Mouse (Mus musculus) hindlimb bud, embryonic 11.5 days (tissue): Measurements from ENCODE around the gene Nr1h3.
"Not testable (repeated sequence)": the region's sequence is repeated elsewhere in the genome, so short reads cannot be mapped to it uniquely, and the experiment has no call there.

Experiments
- DNase-seq: peaks from one replicate; pipeline ENCODE4 v3.0.0-alpha.2; 2012; ENCODE audit warnings: low read depth, low spot score; ENCODE audit errors: extremely low spot score

Gene Nr1h3

GRCm38 (mm10) chr2:91202222-91202971 is at the start of gene Nr1h3, which contains the start of gene Acp2:
Gene Nr1h3 (minus strand): TSS chr2:91202834.
Gene Acp2 (plus strand): TSS chr2:91202885.
- peak; percentile 93 for DNase-seq

- no peak for DNase-seq
Measured at GRCm38 (mm10) chr2:91252001-91252400, 49.4 kb upstream of the Nr1h3 start.

GRCm38 (mm10) chr2:91248366-91248765 is 45.7 kb upstream of the Nr1h3 start:
- DNase-seq = no peak

- no peak for DNase-seq
Measured at GRCm38 (mm10) chr2:91244557-91245228, 42.1 kb upstream of the Nr1h3 start.

GRCm38 (mm10) chr2:91243416-91243815 is 40.8 kb upstream of the Nr1h3 start:
- DNase-seq = no peak

- no peak for DNase-seq
Measured at GRCm38 (mm10) chr2:91242547-91242946, 39.9 kb upstream of the Nr1h3 start.

- DNase-seq = not testable (repeated sequence)
Measured at GRCm38 (mm10) chr2:91237511-91238080, 35.0 kb upstream of the Nr1h3 start.

- DNase-seq = peak; percentile 62
Measured at GRCm38 (mm10) chr2:91236601-91237510, 34.2 kb upstream of the Nr1h3 start, which contains the start of gene Ddb2. Gene Ddb2 (minus strand): TSS chr2:91236982.

- DNase-seq = no peak
Measured at GRCm38 (mm10) chr2:91229735-91230134, 27.1 kb upstream of the Nr1h3 start.

- no peak for DNase-seq
Measured at GRCm38 (mm10) chr2:91223614-91224013, 21.0 kb upstream of the Nr1h3 start.

- no peak for DNase-seq
Measured at GRCm38 (mm10) chr2:91220501-91220900, 17.9 kb upstream of the Nr1h3 start.

- no peak for DNase-seq
Measured at GRCm38 (mm10) chr2:91217032-91217431, 14.4 kb upstream of the Nr1h3 start.

- no peak for DNase-seq
Measured at GRCm38 (mm10) chr2:91213311-91213710, 10.7 kb upstream of the Nr1h3 start.

- DNase-seq = no peak
Measured at GRCm38 (mm10) chr2:91206254-91206775, 3.7 kb upstream of the Nr1h3 start.

GRCm38 (mm10) chr2:91202972-91203656 is 480 bp upstream of the Nr1h3 start:
- DNase-seq = no peak

- DNase-seq = no peak
Measured at GRCm38 (mm10) chr2:91198888-91199287, 3.7 kb downstream of the Nr1h3 start.

- DNase-seq = no peak
Measured at GRCm38 (mm10) chr2:91196577-91197001, 6.0 kb downstream of the Nr1h3 start.

- DNase-seq = no peak
Measured at GRCm38 (mm10) chr2:91194624-91195332, 7.9 kb downstream of the Nr1h3 start.

GRCm38 (mm10) chr2:91190501-91190900 is 12.1 kb downstream of the Nr1h3 start:
- no peak for DNase-seq
